Mouse (Mus musculus): ENCODE data around the gene Il6st. TPM values are rescaled to one million over a fixed set of nuclear protein-coding genes. Genes with fewer than 3 reads are reported as not detected.

The Il6st gene
- polyA plus RNA-seq, 1 experiment = 65.0 TPM

DNA sequence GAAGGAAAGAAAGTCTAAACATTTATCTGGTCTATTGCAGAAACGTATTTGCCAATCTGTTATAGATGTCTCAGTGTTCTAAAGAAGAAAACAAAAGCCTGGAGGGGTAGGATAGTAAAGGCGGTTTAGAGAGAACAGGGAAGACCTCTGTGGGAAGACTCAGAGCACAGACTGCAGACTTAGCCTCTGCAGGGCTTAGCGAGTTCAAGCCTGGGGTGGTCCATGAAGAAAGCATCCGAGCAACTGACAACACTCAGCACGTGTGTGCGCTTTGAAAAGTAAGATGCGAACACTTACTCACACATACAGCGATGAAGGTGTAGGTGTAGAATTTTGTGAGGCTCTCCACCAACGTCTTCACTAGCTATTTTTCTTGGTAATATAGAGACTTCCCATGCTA, 7.3 kb downstream of the Il6st start:
- Histone ChIP-seq H3K4me3 (ENCODE audit: low read depth, low read length) (no peak overlapping the region), H3K36me3 (ENCODE audit: control insufficient read depth, insufficient read depth, low read length, poor library complexity, severe bottlenecking) (peaks cover 10% of the 10 kb centered on the region; the same call in 1 of the 2 replicates), H3K9ac (ENCODE audit: low read depth, poor library complexity, severe bottlenecking) (no peak overlapping the region), H3K9me3 (replicated peaks; ENCODE audit: control insufficient read depth, insufficient read depth, low read length, poor library complexity, severe bottlenecking) (no peaks in the 10 kb centered on the region), H3K27me3 (ENCODE audit: control insufficient read depth, insufficient read depth, low read length, poor library complexity, severe bottlenecking) (no peaks in the 10 kb centered on the region), H3K27ac (ENCODE audit: insufficient read depth, low read length) (no peak overlapping the region), H3K4me1 (ENCODE audit: control insufficient read depth, insufficient read depth, low read length) (peaks cover 4% of the 10 kb centered on the region)
- TF ChIP-seq CTCF (IDR thresholded peaks at IDR 0.05; ENCODE audit: low read depth, low read length) (no peak), POLR2A (IDR thresholded peaks at IDR 0.05; ENCODE audit: insufficient read depth, low read length) (no peak), EP300 (IDR thresholded peaks at IDR 0.05; ENCODE audit: insufficient read depth, low read depth, low read length) (no peak)

DNA sequence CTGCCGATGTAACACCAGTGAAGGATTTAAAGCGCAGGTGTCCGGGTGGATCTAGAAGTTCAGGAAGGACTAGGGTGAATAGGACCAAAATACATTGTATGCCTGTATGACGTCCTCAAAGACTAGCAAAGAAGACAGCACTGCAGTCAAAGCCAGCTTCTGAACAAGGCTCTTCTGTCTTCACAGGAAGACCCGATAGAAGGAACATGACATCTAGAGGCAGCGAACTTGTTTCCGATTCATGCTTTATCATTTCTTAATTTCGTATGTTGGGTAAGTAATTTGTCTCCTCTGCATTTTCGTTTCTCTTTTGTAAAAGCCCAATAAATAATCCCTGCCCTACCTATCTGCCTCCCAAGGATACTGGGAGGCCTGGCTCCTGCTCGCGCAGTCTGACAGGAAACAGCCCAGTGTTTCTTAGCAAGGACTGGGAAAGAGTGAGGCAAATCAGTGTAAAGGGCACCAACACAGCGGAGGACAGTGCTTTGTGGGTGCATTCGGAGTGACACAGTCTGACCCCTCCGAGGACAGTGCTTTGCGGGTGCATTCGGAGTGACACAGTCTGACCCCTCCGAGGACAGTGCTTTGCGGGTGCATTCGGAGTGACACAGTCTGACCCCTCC, 8.6 kb downstream of the Il6st start:
- Histone ChIP-seq H3K9me3 (replicated peaks; ENCODE audit: control insufficient read depth, insufficient read depth, low read length, poor library complexity, severe bottlenecking) (no peaks in the 10 kb centered on the region), H3K36me3 (ENCODE audit: control insufficient read depth, insufficient read depth, low read length, poor library complexity, severe bottlenecking) (peaks cover 10% of the 10 kb centered on the region; the same call in 1 of the 2 replicates), H3K4me1 (ENCODE audit: control insufficient read depth, insufficient read depth, low read length) (peaks cover under 1% of the 10 kb centered on the region), H3K9ac (ENCODE audit: low read depth, poor library complexity, severe bottlenecking) (no peak overlapping the region), H3K4me3 (ENCODE audit: low read depth, low read length) (no peak overlapping the region), H3K27me3 (ENCODE audit: control insufficient read depth, insufficient read depth, low read length, poor library complexity, severe bottlenecking) (no peaks in the 10 kb centered on the region), H3K27ac (ENCODE audit: insufficient read depth, low read length) (no peak overlapping the region)
- TF ChIP-seq EP300 (IDR thresholded peaks at IDR 0.05; ENCODE audit: insufficient read depth, low read depth, low read length) = no peak
- TF ChIP-seq CTCF (IDR thresholded peaks at IDR 0.05; ENCODE audit: low read depth, low read length) = no peak
- no peak for TF ChIP-seq POLR2A (IDR thresholded peaks at IDR 0.05; ENCODE audit: insufficient read depth, low read length)

DNA sequence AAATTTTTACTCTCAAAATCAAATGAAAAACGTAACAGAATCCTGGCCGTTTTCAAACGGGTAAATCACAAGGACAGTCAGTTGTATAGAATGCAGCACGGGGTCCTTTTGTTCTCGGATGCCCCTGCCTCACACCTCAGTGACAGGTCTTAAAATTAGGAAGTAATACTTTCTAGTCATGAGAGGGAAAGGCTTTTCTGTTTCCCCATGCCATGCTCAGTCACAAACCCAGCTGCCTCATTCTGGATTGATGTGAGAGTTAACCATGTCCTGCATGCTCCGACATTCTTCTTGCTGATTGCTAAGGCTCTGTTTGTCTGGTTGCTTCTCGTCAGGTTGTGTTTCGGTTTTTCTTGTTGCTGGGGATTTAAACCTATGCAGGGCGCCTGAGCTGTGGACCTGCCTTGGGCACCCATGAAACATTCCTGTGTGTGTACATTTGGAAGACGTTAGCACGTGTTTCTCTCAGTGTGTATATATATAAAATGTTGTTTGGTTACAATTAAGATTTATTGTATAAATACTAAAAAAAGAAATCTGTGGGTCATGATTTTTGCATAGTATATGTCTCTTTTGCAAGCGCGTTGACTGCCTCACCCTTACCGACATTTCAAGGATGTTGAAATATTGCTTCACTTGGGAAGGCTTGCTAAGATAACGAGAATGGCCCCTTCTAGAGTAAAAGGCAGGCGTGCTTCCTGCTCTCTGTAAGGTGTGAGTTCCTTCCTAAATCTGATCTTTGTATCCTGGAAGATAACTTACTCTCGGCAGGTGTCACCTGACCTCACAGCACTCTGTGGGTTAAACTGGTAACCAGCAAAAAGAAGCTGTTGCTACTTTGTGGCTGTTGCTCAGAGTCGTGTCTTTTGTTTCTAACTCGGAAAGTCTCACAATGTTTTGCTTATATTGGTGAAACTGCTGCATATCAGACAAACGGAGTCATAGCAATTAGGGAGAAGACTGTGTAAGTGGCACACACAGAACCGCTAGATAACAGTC, 10.2 kb downstream of the Il6st start:
- no peak overlapping the region for H3K4me3 ChIP-seq (ENCODE audit: low read depth, low read length)
- H3K27me3 ChIP-seq (ENCODE audit: control insufficient read depth, insufficient read depth, low read length, poor library complexity, severe bottlenecking) = no peaks in the 10 kb centered on the region
- no peaks in the 10 kb centered on the region for H3K4me1 ChIP-seq (ENCODE audit: control insufficient read depth, insufficient read depth, low read length)
- TF ChIP-seq EP300 (IDR thresholded peaks at IDR 0.05; ENCODE audit: insufficient read depth, low read depth, low read length) = no peak
- no peak for TF ChIP-seq CTCF (IDR thresholded peaks at IDR 0.05; ENCODE audit: low read depth, low read length)
- no peak for TF ChIP-seq POLR2A (IDR thresholded peaks at IDR 0.05; ENCODE audit: insufficient read depth, low read length)
- no peaks in the 10 kb centered on the region for H3K9me3 ChIP-seq (replicated peaks; ENCODE audit: control insufficient read depth, insufficient read depth, low read length, poor library complexity, severe bottlenecking)
- H3K27ac ChIP-seq (ENCODE audit: insufficient read depth, low read length) = no peak overlapping the region
- H3K9ac ChIP-seq (ENCODE audit: low read depth, poor library complexity, severe bottlenecking) = no peak overlapping the region
- H3K36me3 ChIP-seq (ENCODE audit: control insufficient read depth, insufficient read depth, low read length, poor library complexity, severe bottlenecking) = peaks cover 10% of the 10 kb centered on the region

DNA sequence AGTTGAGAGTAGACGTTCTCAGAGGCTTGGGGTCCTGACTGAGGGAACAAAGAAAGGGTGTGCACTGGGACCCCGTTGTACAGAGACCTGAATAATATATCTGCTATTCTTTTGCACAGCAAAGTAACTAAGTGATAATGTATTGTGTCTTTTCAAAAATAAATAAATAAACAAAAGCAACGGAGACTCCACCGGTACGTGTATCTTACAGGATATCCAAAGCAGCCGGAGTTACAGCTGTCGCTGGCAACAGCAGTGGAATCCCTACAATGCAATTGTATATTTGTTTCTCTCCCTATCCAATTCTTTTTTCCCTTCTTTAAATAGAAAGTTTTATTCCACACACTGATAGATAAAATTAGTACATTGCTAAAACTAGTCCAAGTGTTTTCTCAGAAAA, 15.2 kb downstream of the Il6st start:
- Histone ChIP-seq H3K9ac (ENCODE audit: low read depth, poor library complexity, severe bottlenecking) (no peak overlapping the region), H3K27ac (ENCODE audit: insufficient read depth, low read length) (no peak overlapping the region), H3K27me3 (ENCODE audit: control insufficient read depth, insufficient read depth, low read length, poor library complexity, severe bottlenecking) (no peaks in the 10 kb centered on the region), H3K4me1 (ENCODE audit: control insufficient read depth, insufficient read depth, low read length) (no peaks in the 10 kb centered on the region), H3K4me3 (ENCODE audit: low read depth, low read length) (no peak overlapping the region), H3K9me3 (replicated peaks; ENCODE audit: control insufficient read depth, insufficient read depth, low read length, poor library complexity, severe bottlenecking) (no peaks in the 10 kb centered on the region), H3K36me3 (ENCODE audit: control insufficient read depth, insufficient read depth, low read length, poor library complexity, severe bottlenecking) (peaks cover 30% of the 10 kb centered on the region)
- TF ChIP-seq EP300 (IDR thresholded peaks at IDR 0.05; ENCODE audit: insufficient read depth, low read depth, low read length) (no peak), POLR2A (IDR thresholded peaks at IDR 0.05; ENCODE audit: insufficient read depth, low read length) (no peak), CTCF (IDR thresholded peaks at IDR 0.05; ENCODE audit: low read depth, low read length) (no peak)

DNA sequence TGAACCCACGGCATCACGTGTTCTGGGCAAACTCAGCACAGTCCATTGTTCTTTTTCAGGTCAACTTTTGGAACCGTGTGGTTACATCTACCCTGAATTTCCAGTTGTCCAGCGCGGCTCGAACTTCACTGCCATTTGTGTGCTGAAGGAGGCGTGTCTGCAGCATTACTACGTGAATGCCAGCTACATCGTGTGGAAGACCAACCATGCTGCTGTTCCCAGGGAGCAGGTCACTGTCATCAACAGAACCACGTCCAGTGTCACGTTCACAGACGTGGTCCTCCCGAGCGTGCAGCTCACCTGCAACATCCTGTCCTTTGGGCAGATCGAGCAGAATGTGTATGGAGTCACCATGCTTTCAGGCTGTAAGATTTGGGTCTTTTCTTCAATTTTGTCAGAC, 16.1 kb downstream of the Il6st start:
- Histone ChIP-seq H3K27ac (ENCODE audit: insufficient read depth, low read length) (no peak overlapping the region), H3K36me3 (ENCODE audit: control insufficient read depth, insufficient read depth, low read length, poor library complexity, severe bottlenecking) (peaks cover 34% of the 10 kb centered on the region), H3K9me3 (replicated peaks; ENCODE audit: control insufficient read depth, insufficient read depth, low read length, poor library complexity, severe bottlenecking) (no peaks in the 10 kb centered on the region), H3K4me1 (ENCODE audit: control insufficient read depth, insufficient read depth, low read length) (no peaks in the 10 kb centered on the region), H3K27me3 (ENCODE audit: control insufficient read depth, insufficient read depth, low read length, poor library complexity, severe bottlenecking) (no peaks in the 10 kb centered on the region), H3K9ac (ENCODE audit: low read depth, poor library complexity, severe bottlenecking) (no peak overlapping the region), H3K4me3 (ENCODE audit: low read depth, low read length) (no peak overlapping the region)
- no peak for TF ChIP-seq CTCF (IDR thresholded peaks at IDR 0.05; ENCODE audit: low read depth, low read length)
- TF ChIP-seq EP300 (IDR thresholded peaks at IDR 0.05; ENCODE audit: insufficient read depth, low read depth, low read length) = no peak
- no peak for TF ChIP-seq POLR2A (IDR thresholded peaks at IDR 0.05; ENCODE audit: insufficient read depth, low read length)

DNA sequence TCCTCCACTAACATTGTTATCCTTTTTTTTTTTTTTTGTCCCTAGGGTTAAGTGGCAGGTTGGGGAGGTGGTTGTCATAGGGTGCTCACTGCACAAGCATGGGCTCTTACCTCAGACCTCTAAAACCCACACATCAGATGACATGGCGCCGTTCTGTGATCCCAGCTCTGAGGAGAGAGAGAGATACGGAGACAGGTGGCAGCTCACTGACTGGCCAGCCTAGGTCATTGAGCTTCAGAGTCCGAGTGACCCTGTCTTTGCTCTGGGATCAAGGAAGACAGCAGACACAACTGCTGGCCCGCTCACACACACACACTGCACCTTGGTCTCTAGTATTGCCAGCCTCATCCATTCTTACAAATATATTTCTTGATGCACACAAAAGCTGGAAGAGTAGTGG, 18.7 kb downstream of the Il6st start:
- Histone ChIP-seq H3K27ac (ENCODE audit: insufficient read depth, low read length) (no peak overlapping the region), H3K36me3 (ENCODE audit: control insufficient read depth, insufficient read depth, low read length, poor library complexity, severe bottlenecking) (peaks cover 38% of the 10 kb centered on the region), H3K9me3 (replicated peaks; ENCODE audit: control insufficient read depth, insufficient read depth, low read length, poor library complexity, severe bottlenecking) (no peaks in the 10 kb centered on the region), H3K9ac (ENCODE audit: low read depth, poor library complexity, severe bottlenecking) (no peak overlapping the region), H3K4me1 (ENCODE audit: control insufficient read depth, insufficient read depth, low read length) (no peaks in the 10 kb centered on the region), H3K4me3 (ENCODE audit: low read depth, low read length) (no peak overlapping the region), H3K27me3 (ENCODE audit: control insufficient read depth, insufficient read depth, low read length, poor library complexity, severe bottlenecking) (no peaks in the 10 kb centered on the region)
- TF ChIP-seq EP300 (IDR thresholded peaks at IDR 0.05; ENCODE audit: insufficient read depth, low read depth, low read length) (no peak), CTCF (IDR thresholded peaks at IDR 0.05; ENCODE audit: low read depth, low read length) (no peak), POLR2A (IDR thresholded peaks at IDR 0.05; ENCODE audit: insufficient read depth, low read length) (no peak)
